Mouse (Mus musculus) embryonic facial prominence, embryonic 10.5 days (tissue): ENCODE data around the gene Slc22a13. TPM values are rescaled to one million over a fixed set of nuclear protein-coding genes. Genes with fewer than 3 reads are reported as not detected.

ENCODE experiments used
- DNase-seq: peaks from one replicate; pipeline ENCODE4 v3.0.0-alpha.2; 2017; ENCODE audit warnings: low spot score
- H3K27ac ChIP-seq: fragments of 300-500 bp; sonication (generic); replicated peaks from 2 replicates; pipeline ENCODE4 v1.5.1; 2016; ENCODE audit warnings: mild to moderate bottlenecking
- H3K27me3 ChIP-seq: fragments of 300-500 bp; sonication (generic); replicated peaks from 2 replicates; pipeline ENCODE4 v1.6.1; 2016; ENCODE audit warnings: low read depth, mild to moderate bottlenecking; ENCODE audit not compliant: poor library complexity, severe bottlenecking
- H3K36me3 ChIP-seq: fragments of 300-500 bp; sonication (generic); replicated peaks from 2 replicates; pipeline ENCODE4 v1.6.1; 2016; ENCODE audit warnings: mild to moderate bottlenecking, moderate library complexity
- H3K4me1 ChIP-seq: fragments of 300-500 bp; sonication (generic); 2 replicates; pipeline ENCODE4 v1.6.1; 2016
- H3K4me3 ChIP-seq: fragments of 300-500 bp; sonication (generic); 2 replicates; pipeline ENCODE4 v1.5.1; 2016; ENCODE audit warnings: mild to moderate bottlenecking, moderate library complexity
- H3K9me3 ChIP-seq: fragments of 300-500 bp; sonication (generic); 2 replicates; pipeline ENCODE4 v1.6.1; 2016; ENCODE audit warnings: mild to moderate bottlenecking
- WGBS: fragments of 180-500 bp; shearing (Covaris S2); methylation state at CpG from one replicate; pipeline ENCODE4 v1.1.7; 2016; 5-methylcytosine and 5-hydroxymethylcytosine counted together
- polyA plus RNA-seq: library from polyadenylated mRNA; unstranded; fragments of >200 nt; fragmentation: Nextera tagmentation; extraction: Ambion mirVana; gene quantifications from 2 replicates; pipeline ENCODE4 v1.2.1, GENCODE M21; 2016

Gene Slc22a13
- polyA plus RNA-seq, 1 experiment from 2014 or later: not detected

DNA sequence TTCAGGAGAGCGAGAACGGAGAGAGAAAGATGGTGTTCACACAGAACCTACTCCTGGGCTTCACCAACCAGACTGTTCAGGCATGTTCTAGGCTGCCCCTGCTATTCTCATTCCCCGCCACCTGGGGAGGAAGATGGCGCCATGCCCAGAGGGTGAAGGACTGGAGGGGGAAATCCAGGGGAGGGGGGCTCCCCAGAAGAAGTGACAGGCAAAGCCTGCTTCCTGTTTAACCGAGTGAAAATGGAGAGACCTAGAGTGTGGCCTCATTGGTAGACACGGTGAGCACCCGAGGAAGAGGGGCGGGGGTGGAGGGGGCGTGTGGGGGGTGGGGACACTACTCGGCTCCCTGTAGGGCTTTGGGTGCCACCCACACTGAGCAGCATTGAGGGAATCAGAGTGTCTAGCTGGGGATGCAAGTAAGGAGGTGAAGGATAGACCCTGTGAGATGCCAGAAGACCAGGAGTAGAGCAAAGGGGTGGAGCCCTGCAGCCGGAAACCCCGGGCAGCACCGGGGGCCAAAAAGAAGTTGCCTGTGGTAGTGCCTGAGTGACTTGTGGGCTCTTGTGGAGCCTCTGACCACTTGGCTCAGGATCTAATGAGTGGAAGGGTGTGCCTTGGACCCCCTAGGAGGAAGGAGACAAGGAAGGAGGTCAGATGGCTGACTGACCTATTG, 62.7 kb downstream of the Slc22a13 start:
- no peak overlapping the region for H3K27ac ChIP-seq
- WGBS: 76% methylated on average over 13 of the region's 13 CpGs
- no peak for DNase-seq

DNA sequence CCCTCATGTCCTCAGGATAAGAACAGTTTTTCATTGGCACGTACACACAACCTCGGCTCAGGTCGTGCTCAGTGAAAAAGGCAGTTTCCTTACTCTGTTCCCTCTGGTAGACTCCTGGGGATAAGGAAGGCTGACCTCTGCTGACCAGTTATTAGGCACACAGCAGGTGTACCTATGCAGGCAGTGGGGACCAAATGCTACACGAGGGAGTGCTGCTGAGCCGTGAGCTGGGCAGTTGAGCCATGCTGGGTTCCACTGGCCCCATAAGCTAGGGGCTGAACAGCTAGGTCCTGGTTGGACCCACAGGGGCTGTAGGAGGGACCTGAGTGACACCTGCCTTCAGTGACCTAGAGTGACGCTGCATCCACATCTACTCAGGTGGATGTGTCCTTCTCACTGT, 63.3 kb downstream of the Slc22a13 start:
- 59% methylated on average over 6 of the region's 6 CpGs for WGBS
- no peak overlapping the region for H3K27ac ChIP-seq
- no peaks in the 10 kb centered on the region for H3K27me3 ChIP-seq
- H3K36me3 ChIP-seq: no peaks in the 10 kb centered on the region
- no peak for DNase-seq
- H3K9me3 ChIP-seq: no peaks in the 10 kb centered on the region
- no peaks in the 10 kb centered on the region for H3K4me1 ChIP-seq
- no peak overlapping the region for H3K4me3 ChIP-seq

More for the DNA sequence above, 62.7 kb downstream of the Slc22a13 start:
- Histone ChIP-seq H3K36me3 (no peaks in the 10 kb centered on the region), H3K4me1 (no peaks in the 10 kb centered on the region), H3K4me3 (no peak overlapping the region), H3K9me3 (no peaks in the 10 kb centered on the region), H3K27me3 (no peaks in the 10 kb centered on the region)

DNA sequence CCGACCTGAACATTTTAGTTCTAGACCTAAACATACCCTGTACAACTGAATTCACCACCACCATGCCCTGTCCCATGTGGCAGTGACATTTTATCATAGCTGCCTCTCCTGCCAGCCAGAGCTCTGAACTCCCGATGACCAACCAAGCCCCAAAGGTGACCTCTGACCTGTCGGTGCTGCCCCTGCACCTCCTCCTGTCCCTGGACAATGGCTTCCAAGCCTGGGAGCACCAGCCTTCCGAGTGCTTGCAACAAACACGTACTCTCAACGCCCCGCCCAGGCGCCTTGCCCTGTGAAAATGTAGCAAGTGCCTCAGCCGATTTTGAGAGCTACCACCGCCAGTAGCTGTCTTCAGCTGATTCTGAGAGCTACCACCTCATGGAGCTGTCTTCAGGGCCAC, 63.8 kb downstream of the Slc22a13 start:
- H3K36me3 ChIP-seq: no peaks in the 10 kb centered on the region
- no peaks in the 10 kb centered on the region for H3K4me1 ChIP-seq
- WGBS: 50% methylated on average over 10 of the region's 10 CpGs
- no peaks in the 10 kb centered on the region for H3K9me3 ChIP-seq
- DNase-seq: no peak
- H3K27me3 ChIP-seq: no peaks in the 10 kb centered on the region
- no peak overlapping the region for H3K4me3 ChIP-seq
- H3K27ac ChIP-seq: no peak overlapping the region

DNA sequence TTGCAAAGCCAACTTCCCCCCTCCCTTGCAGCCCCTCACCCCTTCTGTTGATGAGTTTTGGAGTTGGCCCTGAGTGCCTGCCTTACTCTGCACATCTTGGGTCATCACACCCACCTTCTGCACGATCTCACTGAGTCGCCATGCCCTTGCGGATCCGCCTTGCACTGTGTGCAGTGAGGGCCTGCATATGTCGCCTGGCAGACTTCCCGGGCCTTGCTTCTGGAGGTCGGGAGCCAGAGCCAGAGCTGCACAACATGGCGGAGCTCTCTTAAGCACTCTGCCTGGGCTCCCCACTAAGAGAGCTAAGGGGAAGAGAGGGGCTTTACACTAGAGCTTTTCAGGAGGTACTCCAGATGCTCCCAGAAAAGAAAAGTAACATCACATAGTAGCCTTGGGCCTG, 64.2 kb downstream of the Slc22a13 start:
- DNase-seq: no peak
- Histone ChIP-seq H3K27me3 (no peaks in the 10 kb centered on the region), H3K9me3 (no peaks in the 10 kb centered on the region), H3K4me1 (no peaks in the 10 kb centered on the region), H3K4me3 (no peak overlapping the region), H3K36me3 (no peaks in the 10 kb centered on the region), H3K27ac (no peak overlapping the region)
- 86% methylated on average over 8 of the region's 8 CpGs for WGBS

DNA sequence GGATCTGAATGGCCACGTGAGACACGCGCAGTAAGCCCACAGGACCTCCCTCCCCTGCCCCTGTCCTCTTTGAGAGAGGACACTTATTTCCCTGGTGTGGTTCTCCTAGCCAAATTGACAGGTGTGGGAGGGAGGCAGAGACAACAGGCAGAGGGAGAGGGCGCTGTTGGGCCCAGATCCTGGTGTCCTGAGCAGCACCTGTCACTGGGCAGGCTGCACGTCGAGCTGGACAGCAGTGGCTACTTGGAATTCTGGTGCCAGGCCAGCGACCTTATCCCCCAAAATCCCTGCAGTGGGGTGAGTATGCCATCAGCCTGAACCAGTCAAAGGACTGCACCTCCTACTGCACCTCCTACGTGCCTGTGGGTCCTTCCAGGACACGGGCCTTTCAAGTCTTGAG, 65.5 kb downstream of the Slc22a13 start:
- H3K27ac ChIP-seq: no peak overlapping the region
- 78% methylated on average over 9 of the region's 9 CpGs for WGBS
- H3K36me3 ChIP-seq: no peaks in the 10 kb centered on the region
- no peaks in the 10 kb centered on the region for H3K27me3 ChIP-seq
- H3K4me3 ChIP-seq: no peak overlapping the region
- no peak for DNase-seq
- no peaks in the 10 kb centered on the region for H3K4me1 ChIP-seq
- no peaks in the 10 kb centered on the region for H3K9me3 ChIP-seq

Other genes with a start within 250 kb of the Slc22a13 start
- gene Vill, start 156.3 kb downstream of the Slc22a13 start, polyA plus RNA-seq: 19.3 and 20.5 TPM in 2 replicates
- gene Plcd1, start 115.6 kb downstream of the Slc22a13 start, polyA plus RNA-seq: 20.7 and 21.2 TPM in 2 replicates
- gene Dlec1, start 106.6 kb downstream of the Slc22a13 start, polyA plus RNA-seq: 1.0 and 1.5 TPM in 2 replicates
- gene Acaa1b, start 52.0 kb downstream of the Slc22a13 start, polyA plus RNA-seq: 1.5 and 1.6 TPM in 2 replicates
- not detected in 2 replicates for gene Gm47289, start 49.9 kb downstream of the Slc22a13 start, polyA plus RNA-seq
- gene Oxsr1, start 113.3 kb upstream of the Slc22a13 start, polyA plus RNA-seq: 12.1 and 12.3 TPM in 2 replicates
- gene Acaa1a, start 130.6 kb upstream of the Slc22a13 start, polyA plus RNA-seq: 75.2 and 76.8 TPM in 2 replicates
- 8.3 and 9.9 TPM in 2 replicates for gene Myd88, start 132.3 kb upstream of the Slc22a13 start, polyA plus RNA-seq
- 9.3 and 9.8 TPM in 2 replicates for gene Xylb, start 148.3 kb upstream of the Slc22a13 start, polyA plus RNA-seq
- gene Slc22a14, start 156.5 kb upstream of the Slc22a13 start, polyA plus RNA-seq: not detected in 2 replicates
- gene Acvr2b, start 193.0 kb upstream of the Slc22a13 start, polyA plus RNA-seq: 78.6 and 85.6 TPM in 2 replicates
- gene Exog, start 235.8 kb upstream of the Slc22a13 start, polyA plus RNA-seq: 44.2 and 45.3 TPM in 2 replicates